Mouse (Mus musculus) heart, embryonic 11.5 days (tissue): ENCODE data around the gene Gsx2. TPM values are rescaled to one million over a fixed set of nuclear protein-coding genes. Genes with fewer than 3 reads are reported as not detected.

Experiments used
- ATAC-seq: fragments of 200-750 bp; cut with Nextera tagmentation; replicated peaks from 2 replicates; pipeline ENCODE4 v1.8.0; 2017; ENCODE audit warnings: moderate library complexity; ENCODE audit not compliant: insufficient number of reproducible peaks, low FRiP score, low TSS enrichment
- H3K27ac ChIP-seq: fragments of 300-500 bp; sonication (generic); 2 replicates; pipeline ENCODE4 v1.5.1; 2014; ENCODE audit warnings: mild to moderate bottlenecking, low read depth, low read length
- H3K27me3 ChIP-seq: fragments of 300-500 bp; sonication (generic); 2 replicates; pipeline ENCODE4 v1.6.1; 2014; ENCODE audit warnings: mild to moderate bottlenecking, low read length, mixed read lengths; ENCODE audit not compliant: control insufficient read depth, insufficient read depth
- H3K36me3 ChIP-seq: fragments of 300-500 bp; sonication (generic); 2 replicates; pipeline ENCODE4 v1.6.1; 2014; ENCODE audit warnings: mild to moderate bottlenecking, low read length, moderate library complexity, mixed read lengths; ENCODE audit not compliant: control insufficient read depth, insufficient read depth
- H3K4me1 ChIP-seq: fragments of 300-500 bp; sonication (generic); 2 replicates; pipeline ENCODE4 v1.6.1; 2014; ENCODE audit warnings: low read length; ENCODE audit not compliant: control insufficient read depth, insufficient read depth
- H3K4me2 ChIP-seq: fragments of 300-500 bp; sonication (generic); 2 replicates; pipeline ENCODE4 v1.6.1; 2014; ENCODE audit warnings: mild to moderate bottlenecking, moderate library complexity
- H3K4me3 ChIP-seq: fragments of 300-500 bp; sonication (generic); 2 replicates; pipeline ENCODE4 v1.5.1; 2014; ENCODE audit warnings: low read depth, low read length
- H3K9ac ChIP-seq: fragments of 300-500 bp; sonication (generic); 2 replicates; pipeline ENCODE4 v1.6.1; 2014; ENCODE audit warnings: mild to moderate bottlenecking, low read depth, low read length, moderate library complexity
- H3K9me3 ChIP-seq: fragments of 300-500 bp; sonication (generic); replicated peaks from 2 replicates; pipeline ENCODE4 v1.6.1; 2016; ENCODE audit warnings: low read length; ENCODE audit not compliant: control insufficient read depth
- WGBS: fragments of 180-500 bp; shearing (Covaris S2); extraction: QIAGEN DNeasy Blood & Tissue Kit; methylation state at CpG from one replicate; pipeline ENCODE4 v1.1.7; 2014; ENCODE audit not compliant: insufficient replicate concordance; 5-methylcytosine and 5-hydroxymethylcytosine counted together
- polyA plus RNA-seq: library from polyadenylated mRNA; unstranded; fragments of >200 nt; fragmentation: Nextera tagmentation; extraction: Ambion mirVana; gene quantifications from 2 replicates; pipeline ENCODE4 v1.2.1, GENCODE M21; 2014

Gsx2 gene
- polyA plus RNA-seq, 1 experiment from 2014 or later, result not detected

DNA sequence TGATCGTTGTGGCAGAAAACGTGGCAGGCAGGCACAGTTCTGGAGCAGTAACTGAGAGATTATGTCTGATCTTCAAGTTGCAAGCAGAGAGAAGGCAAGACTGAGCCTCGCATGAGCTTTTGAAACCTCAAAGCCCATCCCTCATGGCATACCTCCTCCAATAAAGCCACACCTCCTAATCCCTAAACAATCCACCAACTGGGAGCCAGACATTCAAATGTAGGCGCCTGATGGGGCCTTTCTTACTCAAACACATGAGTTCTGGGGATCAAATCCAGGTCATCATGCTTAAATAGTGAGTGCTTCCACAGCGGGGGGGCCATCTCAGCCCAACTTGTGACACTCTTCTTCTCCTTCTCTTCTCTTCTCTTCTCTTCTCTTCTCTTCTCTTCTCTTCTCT is 36.4 kb downstream of the Gsx2 start:
- H3K9ac ChIP-seq, result no peak overlapping the region
- ATAC-seq, result no peak
- no peaks in the 10 kb centered on the region for H3K36me3 ChIP-seq
- H3K9me3 ChIP-seq, result no peaks in the 10 kb centered on the region
- H3K4me3 ChIP-seq, result no peak overlapping the region
- H3K4me2 ChIP-seq, result no peak overlapping the region
- H3K27me3 ChIP-seq, result peaks cover 3% of the 10 kb centered on the region; the same call in 1 of the 2 replicates
- no peaks in the 10 kb centered on the region for H3K4me1 ChIP-seq
- WGBS, result 60% methylated on average over 5 of the region's 5 CpGs
- H3K27ac ChIP-seq, result no peak overlapping the region

DNA sequence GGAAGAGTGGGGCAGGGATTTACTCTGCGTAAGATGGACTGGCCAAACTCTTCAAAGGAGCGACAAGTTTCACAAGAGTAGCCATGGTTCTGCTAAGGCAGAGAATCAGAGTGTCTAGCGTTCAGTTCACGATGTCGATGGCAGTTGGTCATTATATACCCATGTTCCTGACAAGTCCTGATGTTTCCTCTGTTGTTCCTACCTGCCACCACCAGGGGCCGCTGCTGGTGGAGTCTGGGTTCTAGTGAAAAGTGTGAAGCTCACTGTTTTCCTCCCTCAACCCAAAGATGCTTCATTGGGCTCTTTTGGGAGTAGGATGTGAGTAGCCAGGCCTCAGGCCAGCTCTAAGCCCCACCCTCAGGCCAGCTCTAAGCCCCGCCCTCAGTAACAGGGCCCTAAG is 43.4 kb downstream of the Gsx2 start:
- Histone ChIP-seq H3K4me2 (no peak overlapping the region), H3K4me1 (no peaks in the 10 kb centered on the region), H3K36me3 (no peaks in the 10 kb centered on the region), H3K9me3 (no peaks in the 10 kb centered on the region), H3K4me3 (no peak overlapping the region), H3K27ac (no peak overlapping the region), H3K9ac (no peak overlapping the region), H3K27me3 (peaks cover 3% of the 10 kb centered on the region; the same call in 1 of the 2 replicates)
- no peak for ATAC-seq
- 62% methylated on average over 7 of the region's 7 CpGs for WGBS

DNA sequence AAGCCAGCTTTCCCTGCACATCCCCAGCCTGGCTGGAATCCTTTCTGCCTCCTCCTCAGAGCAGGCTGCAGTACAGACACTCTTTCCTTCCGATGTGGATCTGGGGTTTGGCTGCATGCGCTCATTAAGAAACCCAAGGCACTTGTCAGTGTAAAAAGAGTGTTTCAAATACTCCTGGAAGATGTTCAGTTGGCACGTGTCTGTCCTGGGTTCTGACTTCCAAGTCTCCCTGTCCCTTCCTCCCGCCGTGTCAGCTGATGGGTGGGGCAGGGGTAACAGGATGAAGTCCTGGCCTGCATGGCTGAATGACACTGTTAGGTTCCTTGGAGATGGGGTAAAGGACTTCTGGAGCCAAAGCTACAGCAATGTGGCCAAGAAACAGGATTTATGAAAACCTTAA is 46.2 kb downstream of the Gsx2 start:
- H3K4me1 ChIP-seq, result no peaks in the 10 kb centered on the region
- H3K9me3 ChIP-seq, result no peaks in the 10 kb centered on the region
- no peak for ATAC-seq
- no peak overlapping the region for H3K4me3 ChIP-seq
- H3K27me3 ChIP-seq, result no peaks in the 10 kb centered on the region
- 39% methylated on average over 5 of the region's 5 CpGs for WGBS
- H3K4me2 ChIP-seq, result no peak overlapping the region
- H3K9ac ChIP-seq, result no peak overlapping the region
- H3K27ac ChIP-seq, result no peak overlapping the region
- H3K36me3 ChIP-seq, result no peaks in the 10 kb centered on the region

Other genes starting within 250 kb of the Gsx2 start
- gene Chic2, start 30.8 kb upstream of the Gsx2 start, polyA plus RNA-seq, result 28.7 and 28.8 TPM in 2 replicates
- gene Pdgfra, start 76.7 kb downstream of the Gsx2 start, polyA plus RNA-seq, result 28.0 and 37.4 TPM in 2 replicates